Mouse (Mus musculus) gastrocnemius, adult 8-10 months (tissue): ENCODE data around the gene Zfp827. TPM values are rescaled to one million over a fixed set of nuclear protein-coding genes. Genes with fewer than 3 reads are reported as not detected.
A peak's percentile ranks its signal among the peaks of the same experiment; 100 is the strongest.
"Not testable (repeated sequence)": the region's sequence is repeated elsewhere in the genome, so short reads cannot be mapped to it uniquely, and the experiment has no call there.

Experiments used
- DNase-seq, 2 experiments: peaks; one replicate each; pipeline ENCODE4 v3.0.0; 2022; ENCODE audit warnings: low spot score in 2 of 2
- total RNA-seq, 4 experiments: library from RNA; stranded (reverse); gene quantifications; 2 replicates each; pipeline ENCODE4 v1.2.4; 2022

The Zfp827 gene
- total RNA-seq, 4 experiments from 2014 or later = 2.8 to 4.0 (median 3.4) TPM

- DNase-seq = no peak
Measured at GRCm38 (mm10) chr8:79105186-79105585, 76.9 kb downstream of the Zfp827 start.

DNA sequence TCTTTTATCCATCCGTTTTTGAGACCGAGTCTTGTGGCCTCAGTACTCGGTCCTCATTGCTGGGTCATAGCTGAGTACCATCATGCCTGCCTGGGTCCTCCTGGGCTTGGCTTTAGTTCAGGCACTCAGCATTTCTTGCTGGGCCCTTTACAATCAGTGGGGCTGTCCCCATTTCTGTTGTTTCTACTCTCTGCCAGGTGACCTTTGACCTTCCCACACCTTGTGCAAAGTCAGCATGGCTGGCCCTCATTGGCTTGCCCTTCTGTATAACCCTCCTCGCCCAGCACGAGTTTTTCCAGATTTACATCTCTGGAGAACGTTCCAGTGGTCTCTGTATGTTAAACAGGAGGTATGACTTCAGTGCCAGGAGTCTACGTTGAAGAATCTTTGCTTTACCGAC is 83.2 kb downstream of the Zfp827 start:
- no peak for DNase-seq

- no peak for DNase-seq
Measured at GRCm38 (mm10) chr8:79112480-79112879, 84.2 kb downstream of the Zfp827 start.

DNA sequence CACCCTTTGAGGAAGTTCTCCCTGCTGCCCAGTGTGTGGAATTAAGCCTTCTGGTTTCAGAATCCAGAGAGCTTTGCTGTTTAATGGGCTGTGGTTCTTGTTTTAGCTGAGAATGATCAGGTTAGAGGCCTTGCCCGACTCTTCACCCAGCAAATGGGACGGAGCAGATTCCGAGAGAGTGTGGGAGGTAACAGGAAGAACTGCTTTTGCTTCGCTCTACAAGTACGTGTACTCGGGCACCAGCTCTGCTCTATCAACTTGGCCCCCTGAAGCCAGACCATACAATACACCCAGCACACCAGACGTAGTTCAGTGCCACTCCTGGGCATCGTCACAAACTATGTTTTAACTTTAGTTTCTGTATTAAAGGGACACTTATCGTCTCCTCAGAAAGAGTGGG is 85.3 kb downstream of the Zfp827 start:
- no peak for DNase-seq

DNA sequence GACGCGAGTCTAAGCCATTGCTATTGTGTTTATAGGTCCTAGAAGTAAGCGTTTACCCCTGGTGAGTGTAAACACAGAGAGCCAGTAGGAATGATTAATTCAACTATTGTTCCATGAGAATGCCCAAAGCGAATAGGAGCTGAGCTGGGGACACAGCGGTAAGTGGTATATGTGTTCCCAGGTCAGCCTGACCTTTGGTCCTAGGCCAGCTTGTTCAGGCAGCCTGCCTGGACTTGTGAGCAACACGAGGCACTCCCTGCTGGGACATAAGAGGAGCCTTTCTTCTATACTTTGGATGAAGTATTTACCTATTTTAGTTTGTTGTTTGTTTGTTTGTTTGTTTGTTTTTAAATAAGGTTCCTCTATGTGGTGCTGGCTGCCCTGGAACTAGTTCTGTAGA is 86.3 kb downstream of the Zfp827 start:
- DNase-seq = peak in 1 of 2 experiments; percentile 70

GRCm38 (mm10) chr8:79116436-79116835 is 88.2 kb downstream of the Zfp827 start:
- DNase-seq = no peak

DNA sequence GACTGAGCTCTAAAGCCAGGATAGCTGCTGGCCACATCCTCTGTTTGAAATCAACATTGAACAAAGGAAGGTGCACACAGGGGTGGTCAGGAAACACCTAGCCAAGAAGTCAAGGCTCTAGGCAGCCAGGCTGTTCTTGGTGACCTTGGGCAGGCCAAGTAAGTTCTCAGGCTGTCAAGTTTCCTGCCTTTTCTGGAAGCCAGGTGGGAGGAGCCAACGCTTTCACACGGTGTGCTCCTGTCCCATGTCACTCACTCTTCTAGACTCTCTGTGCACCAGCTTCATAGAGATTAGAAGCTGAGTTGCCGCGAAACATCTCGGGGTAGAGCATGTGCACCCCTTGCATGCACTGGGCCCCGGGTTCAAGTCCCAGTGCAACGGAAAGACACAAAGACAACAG is 89.5 kb downstream of the Zfp827 start:
- no peak for DNase-seq

GRCm38 (mm10) chr8:79121614-79122013 is 93.4 kb downstream of the Zfp827 start:
- no peak for DNase-seq

DNA sequence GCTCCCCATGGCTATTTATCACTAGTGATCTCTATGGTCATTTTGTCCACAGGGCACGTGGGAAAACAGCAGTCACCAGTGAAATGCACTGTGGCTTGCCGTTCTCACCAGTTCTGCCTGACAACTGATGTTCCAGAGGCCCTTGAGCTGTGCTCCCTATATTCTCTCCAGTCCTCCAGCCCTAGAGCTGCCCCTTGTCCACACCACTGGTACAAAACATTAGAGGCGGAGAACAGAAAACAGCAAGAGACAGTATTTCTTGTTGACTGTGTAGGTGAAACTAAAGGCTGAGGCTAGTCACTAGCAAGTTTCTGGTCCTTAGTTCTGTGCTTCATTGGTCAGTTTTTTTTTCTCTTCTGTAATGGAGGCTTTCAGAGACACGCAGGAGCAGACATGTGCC is 96.0 kb downstream of the Zfp827 start:
- DNase-seq = no peak

GRCm38 (mm10) chr8:79127211-79127816 is 99.1 kb downstream of the Zfp827 start:
- DNase-seq = no peak

GRCm38 (mm10) chr8:79128534-79128933 is 100.3 kb downstream of the Zfp827 start:
- DNase-seq = not testable (repeated sequence)

GRCm38 (mm10) chr8:79139614-79140013 is 111.4 kb downstream of the Zfp827 start:
- DNase-seq = no peak

- no peak for DNase-seq
Measured at GRCm38 (mm10) chr8:79140981-79141380, 112.7 kb downstream of the Zfp827 start.

DNA sequence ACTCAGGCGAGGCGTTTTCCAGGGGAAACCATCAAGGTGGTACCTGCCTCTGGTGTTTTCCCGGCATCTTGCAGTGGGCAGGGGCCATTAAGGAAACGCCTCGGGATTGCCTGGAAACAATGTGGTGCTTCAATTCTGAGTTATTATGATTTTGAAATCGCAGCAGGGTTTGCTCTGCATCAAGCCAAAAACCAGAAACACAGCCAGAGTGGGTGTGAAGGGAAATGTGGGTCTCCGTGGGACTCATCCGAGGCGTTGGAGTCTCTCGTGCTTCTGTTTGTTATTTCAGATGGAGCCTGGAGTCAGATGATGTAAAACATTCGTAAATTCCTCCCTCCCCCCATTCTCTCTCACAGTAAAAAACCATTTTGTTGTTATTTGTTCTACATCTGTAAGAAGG is 113.4 kb downstream of the Zfp827 start:
- DNase-seq = no peak

- DNase-seq = no peak
Measured at GRCm38 (mm10) chr8:79143729-79144128, 115.5 kb downstream of the Zfp827 start.

- no peak for DNase-seq
Measured at GRCm38 (mm10) chr8:79145210-79145609, 117.0 kb downstream of the Zfp827 start.

- no peak for DNase-seq
Measured at GRCm38 (mm10) chr8:79145626-79146025, 117.4 kb downstream of the Zfp827 start.

GRCm38 (mm10) chr8:79148799-79149198 is 120.6 kb downstream of the Zfp827 start:
- no peak for DNase-seq

GRCm38 (mm10) chr8:79149880-79150279 is 121.6 kb downstream of the Zfp827 start:
- no peak for DNase-seq

GRCm38 (mm10) chr8:79150544-79151192 is 122.4 kb downstream of the Zfp827 start:
- no peak for DNase-seq

DNA sequence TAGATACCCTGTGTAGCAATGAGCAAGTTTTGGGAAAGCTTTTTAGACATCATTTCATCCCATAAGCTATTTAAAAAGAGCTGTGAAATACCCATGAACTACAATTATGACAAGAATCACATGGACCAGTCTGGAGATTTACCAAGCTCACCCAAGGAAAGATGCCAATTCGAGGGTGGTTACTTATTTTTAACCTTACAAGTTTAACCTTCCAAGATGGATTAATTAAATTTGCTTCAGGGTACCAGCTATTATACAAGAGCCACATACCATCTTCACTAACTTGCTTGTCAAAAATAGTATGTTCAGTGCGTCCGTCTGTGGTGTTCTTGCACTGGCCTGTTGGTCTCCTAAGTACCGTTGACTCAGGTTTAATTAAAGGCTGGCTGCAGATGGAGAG is 123.4 kb downstream of the Zfp827 start:
- no peak for DNase-seq

GRCm38 (mm10) chr8:79153201-79153600 is 125.0 kb downstream of the Zfp827 start:
- no peak for DNase-seq

GRCm38 (mm10) chr8:79153637-79154036 is 125.4 kb downstream of the Zfp827 start:
- no peak for DNase-seq
